Mouse (Mus musculus) hindbrain, embryonic 14.5 days (tissue): ENCODE results near the gene Dydc1. TPM values are rescaled to one million over a fixed set of nuclear protein-coding genes. Genes with fewer than 3 reads are reported as not detected.
A peak's percentile ranks its signal among the peaks of the same experiment; 100 is the strongest.

Source experiments
- ATAC-seq: fragments of 200-750 bp; cut with Nextera tagmentation; 2 replicates; pipeline ENCODE4 v1.8.0; 2017; ENCODE audit warnings: moderate number of reproducible peaks, mild to moderate bottlenecking, moderate TSS enrichment, moderate library complexity; ENCODE audit not compliant: low FRiP score
- DNase-seq: peaks from one replicate; pipeline ENCODE4 v3.0.0-alpha.2; 2015; ENCODE audit warnings: low spot score
- H3K27ac ChIP-seq: fragments of 300-500 bp; sonication (generic); 2 replicates; pipeline ENCODE4 v1.5.1; 2014; ENCODE audit warnings: mild to moderate bottlenecking, moderate library complexity
- H3K27me3 ChIP-seq: fragments of 300-500 bp; sonication (generic); 2 replicates; pipeline ENCODE4 v1.6.1; 2014; ENCODE audit warnings: mild to moderate bottlenecking, low read length, mixed read lengths; ENCODE audit not compliant: control insufficient read depth, insufficient read depth
- H3K36me3 ChIP-seq: fragments of 300-500 bp; sonication (generic); replicated peaks from 2 replicates; pipeline ENCODE4 v1.6.1; 2014; ENCODE audit not compliant: control insufficient read depth, insufficient read depth
- H3K4me1 ChIP-seq: fragments of 300-500 bp; sonication (generic); replicated peaks from 2 replicates; pipeline ENCODE4 v1.6.1; 2014; ENCODE audit warnings: antibody characterized with exemption, low read length, mixed read lengths; ENCODE audit not compliant: control insufficient read depth, insufficient read depth
- H3K4me2 ChIP-seq: fragments of 300-500 bp; sonication (generic); replicated peaks from 2 replicates; pipeline ENCODE4 v1.6.1; 2014; ENCODE audit warnings: mild to moderate bottlenecking, moderate library complexity
- H3K4me3 ChIP-seq: fragments of 300-500 bp; sonication (generic); replicated peaks from 2 replicates; pipeline ENCODE4 v1.5.1; 2014; ENCODE audit warnings: mild to moderate bottlenecking, low read length
- H3K9ac ChIP-seq: fragments of 300-500 bp; sonication (generic); 2 replicates; pipeline ENCODE4 v1.6.1; 2014
- H3K9me3 ChIP-seq: fragments of 300-500 bp; sonication (generic); 2 replicates; pipeline ENCODE4 v1.6.1; 2016; ENCODE audit warnings: low read length; ENCODE audit not compliant: control insufficient read depth
- WGBS: fragments of 180-500 bp; shearing (Covaris S2); extraction: QIAGEN DNeasy Blood & Tissue Kit; methylation state at CpG from one replicate; pipeline ENCODE4 v1.1.7; 2014; 5-methylcytosine and 5-hydroxymethylcytosine counted together
- polyA plus RNA-seq: library from polyadenylated mRNA; unstranded; fragments of >200 nt; fragmentation: Nextera tagmentation; extraction: Ambion mirVana; gene quantifications from 2 replicates; pipeline ENCODE4 v1.2.1, GENCODE M21; 2014

Gene Dydc1
- polyA plus RNA-seq, 1 experiment from 2014 or later, result not detected

- H3K9me3 ChIP-seq, result no peaks in the 10 kb centered on the region
- no peak overlapping the region for H3K4me3 ChIP-seq
- H3K27me3 ChIP-seq, result no peaks in the 10 kb centered on the region
- no peaks in the 10 kb centered on the region for H3K36me3 ChIP-seq
- H3K27ac ChIP-seq, result no peak overlapping the region
- no peaks in the 10 kb centered on the region for H3K4me1 ChIP-seq
- ATAC-seq, result no peak
- WGBS, result 53% methylated on average over 8 of the region's 8 CpGs
- no peak for DNase-seq
- no peak overlapping the region for H3K9ac ChIP-seq
- no peak overlapping the region for H3K4me2 ChIP-seq
Measured at GRCm38 (mm10) chr14:41090777-41091176, 18.1 kb downstream of the Dydc1 start.

- peak; percentile 44 for DNase-seq
- no peak overlapping the region for H3K27ac ChIP-seq
- H3K4me3 ChIP-seq, result no peak overlapping the region
- no peaks in the 10 kb centered on the region for H3K36me3 ChIP-seq
- WGBS, result 63% methylated on average over 1 of the region's 1 CpGs
- no peaks in the 10 kb centered on the region for H3K4me1 ChIP-seq
- no peak overlapping the region for H3K4me2 ChIP-seq
- H3K9me3 ChIP-seq, result no peaks in the 10 kb centered on the region
- ATAC-seq, result no peak
- H3K27me3 ChIP-seq, result no peaks in the 10 kb centered on the region
- no peak overlapping the region for H3K9ac ChIP-seq
Measured at GRCm38 (mm10) chr14:41094114-41094513, 21.4 kb downstream of the Dydc1 start.

DNA sequence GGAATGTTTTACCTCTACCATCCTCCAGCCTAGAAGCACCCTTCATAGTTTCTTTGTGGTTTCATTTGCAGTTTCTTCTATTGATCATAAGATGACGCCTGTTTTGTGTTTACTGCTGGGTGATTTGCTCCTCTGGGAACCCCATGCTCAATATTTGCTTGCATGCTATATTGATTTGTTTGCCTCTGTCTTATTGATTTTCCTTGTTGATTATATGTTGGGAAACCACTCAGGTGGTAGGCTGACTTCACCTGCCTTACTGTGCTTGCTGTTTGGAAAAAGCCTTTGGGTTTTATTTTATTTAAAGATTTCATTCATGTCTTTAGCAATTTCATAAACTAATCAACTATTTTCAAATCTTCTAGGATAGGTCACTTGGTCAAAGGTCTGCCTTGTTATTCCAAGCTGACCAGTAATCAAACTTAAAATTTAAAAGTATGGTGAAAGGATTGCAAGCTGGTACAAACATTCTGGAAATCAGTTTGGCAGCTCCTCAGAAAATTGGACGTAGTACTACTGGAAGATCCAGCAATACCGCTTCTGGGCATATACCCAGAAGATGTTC, 23.7 kb downstream of the Dydc1 start:
- 89% methylated on average over 3 of the region's 3 CpGs for WGBS
- H3K9me3 ChIP-seq, result no peaks in the 10 kb centered on the region
- no peaks in the 10 kb centered on the region for H3K27me3 ChIP-seq
- no peak for ATAC-seq
- no peaks in the 10 kb centered on the region for H3K4me1 ChIP-seq
- H3K4me3 ChIP-seq, result no peak overlapping the region
- no peak overlapping the region for H3K9ac ChIP-seq
- H3K4me2 ChIP-seq, result no peak overlapping the region
- no peaks in the 10 kb centered on the region for H3K36me3 ChIP-seq
- DNase-seq, result no peak
- no peak overlapping the region for H3K27ac ChIP-seq

- 75% methylated on average over 1 of the region's 1 CpGs for WGBS
- H3K4me3 ChIP-seq, result no peak overlapping the region
- H3K4me2 ChIP-seq, result no peak overlapping the region
- H3K9me3 ChIP-seq, result no peaks in the 10 kb centered on the region
- ATAC-seq (no peak), DNase-seq (no peak)
- no peak overlapping the region for H3K9ac ChIP-seq
- no peaks in the 10 kb centered on the region for H3K4me1 ChIP-seq
- no peaks in the 10 kb centered on the region for H3K36me3 ChIP-seq
- H3K27ac ChIP-seq, result no peak overlapping the region
- H3K27me3 ChIP-seq, result no peaks in the 10 kb centered on the region
Measured at GRCm38 (mm10) chr14:41098726-41099125, 26.0 kb downstream of the Dydc1 start.

DNA sequence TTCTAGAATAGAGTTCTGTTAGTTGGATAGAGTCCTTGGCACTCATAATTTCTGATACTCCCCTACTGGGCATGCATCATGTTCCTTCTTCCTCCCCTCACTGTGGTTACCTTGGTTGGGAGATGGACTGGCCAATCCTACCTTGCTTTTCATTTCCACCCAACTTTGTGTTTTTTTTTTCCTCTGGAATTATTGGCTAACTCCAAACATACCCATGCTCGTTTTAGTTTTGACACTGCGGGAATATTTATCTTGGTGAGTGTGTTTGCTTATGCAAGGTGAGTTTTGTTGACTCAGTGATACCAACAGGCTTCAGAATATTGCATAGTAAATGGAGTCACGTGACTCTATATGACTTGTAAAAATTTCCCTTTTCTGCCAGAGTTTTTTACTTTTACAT, 28.0 kb downstream of the Dydc1 start:
- WGBS, result 91% methylated on average over 3 of the region's 3 CpGs
- H3K27me3 ChIP-seq, result no peaks in the 10 kb centered on the region
- no peaks in the 10 kb centered on the region for H3K9me3 ChIP-seq
- no peak for ATAC-seq
- no peak overlapping the region for H3K4me2 ChIP-seq
- no peak for DNase-seq
- no peaks in the 10 kb centered on the region for H3K36me3 ChIP-seq
- no peaks in the 10 kb centered on the region for H3K4me1 ChIP-seq
- H3K27ac ChIP-seq, result no peak overlapping the region
- no peak overlapping the region for H3K4me3 ChIP-seq
- H3K9ac ChIP-seq, result no peak overlapping the region

DNA sequence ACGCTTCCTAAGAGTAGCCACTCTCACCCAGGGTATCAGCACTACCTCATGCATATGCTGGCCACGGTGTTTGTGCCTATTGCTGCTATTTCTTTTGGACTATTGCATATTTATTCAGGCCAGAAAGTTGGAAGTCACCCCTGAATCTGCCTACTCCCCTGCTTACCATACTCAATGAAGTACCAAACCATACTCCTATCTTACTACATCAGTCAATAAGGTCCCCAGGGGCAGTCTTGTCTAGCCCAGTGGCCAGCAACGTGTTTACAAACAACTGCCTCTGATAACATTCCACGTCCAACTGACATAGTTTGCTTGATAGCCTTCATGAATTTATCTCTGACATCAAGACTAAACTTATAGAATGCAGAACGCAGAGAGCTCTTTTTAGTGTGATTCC, 28.5 kb downstream of the Dydc1 start:
- ATAC-seq (no peak), DNase-seq (no peak)
- H3K9me3 ChIP-seq, result no peaks in the 10 kb centered on the region
- H3K27ac ChIP-seq, result no peak overlapping the region
- no peak overlapping the region for H3K4me3 ChIP-seq
- no peak overlapping the region for H3K9ac ChIP-seq
- H3K27me3 ChIP-seq, result no peaks in the 10 kb centered on the region
- WGBS, result 89% methylated on average over 5 of the region's 5 CpGs
- no peaks in the 10 kb centered on the region for H3K4me1 ChIP-seq
- no peaks in the 10 kb centered on the region for H3K36me3 ChIP-seq
- no peak overlapping the region for H3K4me2 ChIP-seq

DNA sequence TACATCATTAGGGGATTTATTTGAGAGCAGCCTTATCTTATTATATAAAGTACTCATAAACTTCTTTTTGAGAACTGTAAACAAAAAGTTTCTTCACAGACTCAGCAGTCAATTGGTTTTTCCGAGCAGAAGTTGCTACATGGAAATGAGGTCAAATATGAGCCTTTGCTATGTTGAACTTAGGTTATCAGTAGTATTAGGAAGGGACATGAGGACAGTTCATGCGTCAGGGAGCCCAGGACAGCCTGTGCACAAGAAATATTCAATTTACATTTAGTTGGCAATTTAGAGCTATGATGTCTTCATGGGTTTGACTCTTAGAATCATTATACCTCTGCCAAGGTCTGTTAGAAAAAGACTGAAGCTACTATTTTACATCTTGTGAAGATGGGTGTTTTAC, 29.6 kb downstream of the Dydc1 start:
- Histone ChIP-seq H3K36me3 (no peaks in the 10 kb centered on the region), H3K4me2 (no peak overlapping the region), H3K4me3 (no peak overlapping the region), H3K9me3 (no peaks in the 10 kb centered on the region), H3K4me1 (no peaks in the 10 kb centered on the region), H3K27me3 (no peaks in the 10 kb centered on the region), H3K9ac (no peak overlapping the region), H3K27ac (no peak overlapping the region)
- DNase-seq, result no peak
- no peak for ATAC-seq
- 87% methylated on average over 2 of the region's 2 CpGs for WGBS

DNA sequence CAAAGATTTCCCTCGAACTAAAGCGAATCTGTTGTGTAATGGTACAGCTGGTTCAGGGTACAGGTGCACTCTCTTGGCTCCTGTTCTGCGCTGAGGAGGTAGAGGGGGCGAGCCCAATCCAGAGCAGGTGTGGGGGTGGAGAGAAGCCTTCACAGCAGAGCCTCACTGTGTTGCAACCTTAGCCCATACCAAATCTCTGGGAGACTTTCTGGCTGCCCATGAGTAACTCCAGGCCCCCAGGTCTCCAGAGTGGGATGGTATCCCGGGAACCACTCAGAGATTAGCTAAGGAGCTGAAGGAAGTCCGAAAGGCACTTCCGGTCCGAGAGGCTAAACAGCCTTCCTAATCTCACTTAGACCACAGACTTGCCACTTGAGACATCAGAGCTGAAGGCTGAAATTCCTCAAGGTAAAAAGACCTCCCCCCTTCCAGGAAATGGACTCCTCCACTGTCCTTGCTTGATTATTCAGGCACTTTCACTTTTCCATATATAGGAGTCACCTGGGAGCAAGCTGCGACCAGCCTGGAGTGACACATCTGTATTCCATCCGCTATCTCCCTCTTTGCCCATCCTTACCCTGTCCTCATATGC, 32.2 kb downstream of the Dydc1 start, which contains the start of gene Mat1a:
Mat1a (plus strand) TSS at position 183 of the 592 bp plus-strand sequence.
- H3K9ac ChIP-seq, result no peak within 1 kb of the TSS
- WGBS, result 78% methylated on average over 10 of the region's 10 CpGs
- no peaks in the 10 kb centered on the region for H3K4me1 ChIP-seq
- no peak within 1 kb of the TSS for H3K4me2 ChIP-seq
- H3K4me3 ChIP-seq, result no peak within 1 kb of the TSS
- no peak within 1 kb of the TSS for H3K27ac ChIP-seq
- DNase-seq (no peak), ATAC-seq (no peak)
- H3K9me3 ChIP-seq, result no peaks in the 10 kb centered on the region
- H3K36me3 ChIP-seq, result no peaks in the 10 kb centered on the region
- H3K27me3 ChIP-seq, result no peaks in the 10 kb centered on the region

GRCm38 (mm10) chr14:41111031-41111668, 38.4 kb downstream of the Dydc1 start:
- no peak for ATAC-seq
- Histone ChIP-seq H3K4me1 (no peaks in the 10 kb centered on the region), H3K27me3 (no peaks in the 10 kb centered on the region), H3K36me3 (no peaks in the 10 kb centered on the region), H3K4me2 (no peak overlapping the region), H3K4me3 (no peak overlapping the region), H3K27ac (no peak overlapping the region), H3K9me3 (no peaks in the 10 kb centered on the region), H3K9ac (no peak overlapping the region)
- DNase-seq, result no peak
- WGBS, result 93% methylated on average over 7 of the region's 7 CpGs
